Mouse (Mus musculus) NIH3T3 (cell line): ENCODE results near the gene Sos1.
"Not testable (repeated sequence)": the region's sequence is repeated elsewhere in the genome, so short reads cannot be mapped to it uniquely, and the experiment has no call there.

Source experiments
- DNase-seq: peaks from one replicate; pipeline ENCODE4 v3.0.0-alpha.2; 2012; ENCODE audit warnings: low read depth

Gene Sos1

DNA sequence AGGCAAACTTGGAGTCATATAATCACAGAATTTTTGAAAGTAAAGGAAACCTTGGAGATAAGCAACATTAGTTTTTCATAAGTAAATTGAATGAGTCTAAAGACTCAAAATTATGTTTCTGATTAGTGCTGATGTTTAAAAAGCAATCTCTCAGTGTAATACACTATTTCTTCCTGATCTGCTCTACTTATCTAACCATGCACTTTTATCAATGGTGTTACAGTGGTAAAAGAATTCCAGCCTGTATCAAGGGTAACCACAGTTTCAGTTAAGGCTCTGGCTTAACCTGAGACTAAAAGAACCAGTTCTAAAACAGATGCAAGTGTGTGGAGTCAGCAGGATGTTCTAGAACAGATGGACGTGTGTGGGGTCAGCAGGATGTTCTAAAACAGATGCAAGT lies 59.3 kb downstream of the Sos1 start:
- no peak for DNase-seq

- DNase-seq, result no peak
Measured at GRCm38 (mm10) chr17:80418572-80419210, 61.6 kb downstream of the Sos1 start.

DNA sequence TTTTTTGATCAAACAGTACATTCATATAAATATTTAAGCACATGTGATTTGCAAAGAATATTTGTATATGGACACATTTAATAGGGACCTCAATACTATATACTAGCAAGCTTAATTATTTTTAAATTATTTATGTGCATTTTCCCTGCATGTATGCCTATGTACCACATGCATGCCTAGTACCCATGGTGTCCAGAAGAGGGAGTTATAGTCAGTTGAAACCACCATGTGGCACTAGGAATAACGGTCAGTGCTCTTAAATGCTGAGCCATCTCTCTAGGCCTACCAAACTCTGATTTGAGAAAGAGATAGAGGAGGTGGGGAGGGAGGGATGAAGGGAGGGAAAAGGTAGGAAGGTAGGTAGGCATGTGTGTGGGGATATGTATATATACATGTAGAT lies 69.1 kb downstream of the Sos1 start:
- peak; percentile 25 for DNase-seq

- no peak for DNase-seq
Measured at GRCm38 (mm10) chr17:80398243-80398642, 82.0 kb downstream of the Sos1 start.

- DNase-seq, result no peak
Measured at GRCm38 (mm10) chr17:80391423-80392403, 88.5 kb downstream of the Sos1 start.

GRCm38 (mm10) chr17:80390024-80390423 lies 90.2 kb downstream of the Sos1 start:
- DNase-seq, result no peak

DNA sequence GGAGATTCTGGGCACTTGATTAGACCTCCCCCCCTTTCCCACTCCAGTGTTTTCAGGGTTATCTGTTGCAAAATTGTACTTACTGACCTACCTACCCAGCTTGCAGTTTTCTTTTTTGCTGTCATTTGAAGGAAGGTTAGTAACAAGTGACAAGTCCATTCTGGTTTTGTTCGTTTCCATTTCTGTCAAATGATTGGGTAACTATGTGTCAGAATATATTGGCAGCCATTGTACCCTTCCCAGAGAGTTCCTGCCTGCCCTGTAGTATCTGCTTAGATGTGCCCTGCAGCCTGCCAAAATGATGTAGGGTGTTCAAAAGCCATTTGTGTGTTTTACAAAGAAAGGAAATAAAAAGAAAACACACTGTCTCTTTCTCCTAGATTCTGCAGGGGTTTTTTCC lies 94.6 kb downstream of the Sos1 start:
- no peak for DNase-seq

DNA sequence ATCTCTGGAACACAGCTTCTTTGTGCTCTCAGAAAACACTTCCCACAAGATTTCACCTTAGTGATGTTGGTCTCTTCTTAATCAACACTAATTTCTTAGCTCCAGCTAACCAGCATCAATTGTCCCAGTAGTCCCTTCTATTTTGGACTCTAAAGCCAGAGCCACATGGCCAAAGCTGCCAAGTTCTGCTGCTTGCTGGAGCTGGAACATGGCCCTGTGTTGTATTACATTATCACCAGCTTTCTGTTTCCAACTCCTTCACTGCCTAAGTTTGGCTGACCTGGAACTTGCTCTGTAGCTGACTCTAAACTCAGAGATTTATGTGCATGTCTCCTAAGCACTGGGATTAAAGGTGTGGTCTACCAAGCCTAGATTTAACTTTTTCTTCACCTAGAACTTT lies 101.9 kb downstream of the Sos1 start:
- DNase-seq, result not testable (repeated sequence)

DNA sequence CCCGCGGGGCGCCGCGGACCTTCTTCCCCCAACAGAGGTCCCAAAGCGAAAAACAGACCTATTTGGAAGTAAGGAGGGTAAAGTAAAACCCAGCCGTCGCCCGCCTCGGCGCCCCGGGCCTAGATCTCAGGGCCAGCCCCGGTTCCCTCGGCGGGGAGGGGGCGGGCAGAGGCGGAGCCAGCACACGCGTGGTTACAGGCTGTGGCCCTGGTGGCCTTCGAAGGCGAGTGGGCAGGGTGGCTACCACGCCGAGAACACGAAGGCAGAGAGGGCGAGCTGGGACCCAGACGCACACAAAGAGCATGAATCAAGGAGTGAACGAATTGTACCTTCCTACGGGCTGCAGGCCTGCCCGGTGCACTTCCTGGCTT lies 106.5 kb downstream of the Sos1 start:
- no peak for DNase-seq

DNA sequence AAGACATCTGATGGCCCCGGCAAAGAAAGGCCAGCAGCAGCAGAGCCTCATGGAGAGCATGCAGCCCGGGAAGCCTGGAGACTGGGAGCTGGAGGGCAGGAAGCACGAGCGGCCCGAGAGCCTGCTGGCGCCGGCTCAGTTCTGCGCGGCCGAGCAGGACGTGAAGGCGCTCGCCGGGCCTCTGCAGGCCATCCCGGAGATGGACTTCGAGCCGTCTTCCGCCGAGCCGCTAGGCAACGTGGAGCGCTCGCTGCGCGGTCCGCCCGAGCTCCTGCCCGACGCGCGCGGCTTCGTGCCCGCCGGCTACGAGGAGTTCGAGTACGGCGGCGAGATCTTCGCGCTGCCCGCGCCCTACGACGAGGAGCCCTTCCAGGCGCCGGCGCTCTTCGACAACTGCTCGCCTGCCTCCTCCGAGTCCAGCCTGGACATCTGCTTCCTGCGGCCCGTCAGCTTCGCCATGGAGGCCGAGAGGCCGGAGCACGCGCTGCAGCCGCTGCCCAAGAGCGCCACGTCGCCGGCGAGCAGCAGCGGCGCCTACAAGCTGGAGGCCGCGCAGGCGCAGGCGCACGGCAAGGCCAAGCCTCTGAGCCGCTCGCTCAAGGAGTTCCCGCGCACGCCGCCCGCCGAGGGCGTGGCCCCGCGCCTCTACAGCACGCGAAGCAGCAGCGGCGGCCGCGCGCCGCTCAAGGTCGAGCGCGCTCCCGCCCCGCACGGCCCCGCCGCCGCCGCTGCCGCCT lies 107.1 kb downstream of the Sos1 start, which contains the start of gene Gm10190:
Gene Gm10190 (minus strand): TSS at position 553 of the 737 bp plus-strand sequence.
- no peak for DNase-seq

- DNase-seq, result no peak
Measured at GRCm38 (mm10) chr17:80368606-80369005, 111.6 kb downstream of the Sos1 start.

DNA sequence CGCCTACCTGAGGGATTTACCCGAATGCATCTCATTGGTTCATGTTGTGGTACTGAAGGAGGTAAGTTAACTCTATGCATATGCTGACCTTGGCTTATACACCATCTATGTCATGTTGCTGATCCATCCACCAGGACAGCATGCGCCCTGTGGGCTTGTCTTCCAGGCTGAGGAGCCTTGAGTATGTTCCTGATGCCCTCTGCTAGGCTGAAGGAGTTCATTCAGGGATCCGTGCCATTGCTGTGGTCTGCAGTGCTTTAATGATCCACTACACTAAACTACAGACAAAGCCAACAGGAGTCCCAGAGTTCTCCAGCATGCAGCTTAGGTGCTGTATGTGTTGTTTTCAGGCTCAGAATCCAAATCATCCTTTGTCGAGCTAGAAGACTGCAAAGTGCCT lies 113.0 kb downstream of the Sos1 start:
- DNase-seq, result no peak

DNA sequence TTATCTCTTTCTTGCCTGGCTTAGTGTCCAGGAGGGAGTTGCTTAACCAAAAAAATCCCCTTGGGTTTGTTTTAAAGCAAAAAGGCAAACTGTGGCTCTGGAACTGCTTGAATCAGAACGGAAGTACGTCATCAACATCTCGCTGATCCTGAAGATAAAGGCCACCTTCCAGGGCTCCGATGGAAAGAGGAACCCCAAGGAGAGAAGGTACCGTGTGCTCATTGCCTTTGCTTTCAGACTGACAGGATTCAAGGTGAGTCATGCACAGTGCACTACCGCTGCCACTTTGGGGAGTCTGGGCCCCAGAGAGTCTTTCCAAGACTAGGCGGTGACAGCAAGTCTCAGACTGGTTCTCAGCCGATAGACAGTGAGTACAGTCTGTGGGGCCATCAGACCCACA lies 120.0 kb downstream of the Sos1 start:
- DNase-seq, result no peak

DNA sequence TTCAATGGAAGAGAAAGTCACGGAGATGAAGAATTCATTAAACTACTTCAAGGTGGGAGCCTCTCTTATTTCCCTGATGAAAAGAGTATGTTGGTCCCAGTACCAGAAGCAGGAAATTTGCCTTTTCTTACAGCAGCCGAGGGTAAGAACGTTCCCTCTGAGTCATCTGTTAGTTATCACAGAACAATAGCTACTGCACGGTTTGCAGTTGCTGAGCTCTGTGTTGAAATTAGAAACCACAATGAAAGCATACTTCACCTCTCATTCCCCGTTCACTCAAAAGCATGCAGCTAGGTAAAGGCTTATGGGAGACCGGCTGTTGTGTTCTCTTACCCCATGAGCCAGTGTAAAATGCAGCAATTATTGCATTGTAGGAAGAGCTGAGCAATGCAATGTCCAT lies 133.0 kb downstream of the Sos1 start:
- DNase-seq, result peak; percentile 20

DNA sequence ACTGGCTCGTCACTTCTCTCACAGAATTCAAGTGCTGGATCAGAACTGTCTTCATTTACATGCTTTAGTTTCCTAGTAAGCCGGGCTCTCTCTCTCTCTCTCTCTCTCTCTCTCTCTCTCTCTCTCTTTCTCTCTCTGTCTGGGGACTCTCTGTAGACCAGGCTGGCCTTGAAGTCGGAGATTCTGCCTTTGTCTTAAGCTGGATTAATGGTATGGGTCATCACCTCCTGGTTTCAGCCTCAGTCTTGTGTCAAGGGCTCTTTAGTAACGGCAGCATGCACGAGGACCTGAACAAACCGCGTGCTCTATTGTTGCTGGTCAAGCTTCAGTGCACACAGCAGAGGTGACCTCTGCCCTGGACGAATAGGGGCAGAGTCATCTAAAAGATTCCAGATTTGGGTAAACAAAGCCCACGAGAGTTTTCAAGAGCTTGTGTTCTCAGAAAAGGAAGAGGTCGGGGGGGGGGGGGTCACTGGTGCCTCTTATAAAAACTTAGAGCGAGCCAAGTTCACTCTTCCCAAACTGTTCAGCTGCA lies 133.6 kb downstream of the Sos1 start:
- no peak for DNase-seq

DNA sequence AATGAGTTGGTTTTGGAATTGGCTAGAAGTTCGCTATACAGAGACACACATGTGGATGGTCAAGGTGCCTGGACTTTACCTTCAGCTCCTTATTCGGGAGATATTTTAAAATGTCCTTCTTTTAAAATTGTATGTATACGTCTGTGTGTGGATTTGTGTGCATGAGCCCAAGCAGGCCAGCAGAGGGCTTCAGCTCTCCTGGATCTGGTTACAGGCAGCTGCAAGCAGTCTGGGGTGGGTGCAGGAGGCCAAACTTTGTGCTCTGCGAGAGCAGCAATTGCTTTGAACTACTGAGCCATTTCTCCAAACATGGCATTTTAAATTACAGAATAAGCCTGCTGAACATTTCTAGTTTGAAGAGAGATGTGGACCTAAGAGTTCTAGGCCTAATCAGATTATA lies 135.0 kb downstream of the Sos1 start:
- DNase-seq, result peak; percentile 37
